Mouse (Mus musculus) forebrain, embryonic 15.5 days (tissue): Measurements from ENCODE around the gene 4930556J24Rik. TPM values are rescaled to one million over a fixed set of nuclear protein-coding genes. Genes with fewer than 3 reads are reported as not detected.

Experiments used
- ATAC-seq: fragments of 200-750 bp; cut with Nextera tagmentation; replicated peaks from 2 replicates; pipeline ENCODE4 v1.8.0; 2017; ENCODE audit warnings: mild to moderate bottlenecking, moderate TSS enrichment, moderate library complexity
- H3K27ac ChIP-seq: fragments of 300-500 bp; sonication (generic); replicated peaks from 2 replicates; pipeline ENCODE4 v1.5.1; 2015; ENCODE audit warnings: mild to moderate bottlenecking, inconsistent platforms
- H3K27me3 ChIP-seq: fragments of 300-500 bp; sonication (generic); 2 replicates; pipeline ENCODE4 v1.6.1; 2015; ENCODE audit warnings: inconsistent platforms
- H3K36me3 ChIP-seq: fragments of 300-500 bp; sonication (generic); 2 replicates; pipeline ENCODE4 v1.6.1; 2015; ENCODE audit warnings: mild to moderate bottlenecking, inconsistent platforms
- H3K4me1 ChIP-seq: fragments of 300-500 bp; sonication (generic); 2 replicates; pipeline ENCODE4 v1.6.1; 2015; ENCODE audit warnings: inconsistent platforms
- H3K4me2 ChIP-seq: fragments of 300-500 bp; sonication (generic); replicated peaks from 2 replicates; pipeline ENCODE4 v1.6.1; 2015; ENCODE audit warnings: mild to moderate bottlenecking, inconsistent platforms
- H3K4me3 ChIP-seq: fragments of 300-500 bp; sonication (generic); 2 replicates; pipeline ENCODE4 v1.5.1; 2015; ENCODE audit warnings: mild to moderate bottlenecking, inconsistent platforms
- H3K9ac ChIP-seq: fragments of 300-500 bp; sonication (generic); replicated peaks from 2 replicates; pipeline ENCODE4 v1.6.1; 2015; ENCODE audit warnings: mild to moderate bottlenecking, inconsistent platforms
- H3K9me3 ChIP-seq: fragments of 300-500 bp; sonication (generic); 2 replicates; pipeline ENCODE4 v1.6.1; 2016; ENCODE audit warnings: inconsistent platforms
- WGBS: fragments of 180-500 bp; shearing (Covaris S2); methylation state at CpG from one replicate; pipeline ENCODE4 v1.1.7; 2015; ENCODE audit warnings: mixed read lengths; 5-methylcytosine and 5-hydroxymethylcytosine counted together
- polyA plus RNA-seq: library from polyadenylated mRNA; unstranded; fragments of >200 nt; fragmentation: Nextera tagmentation; extraction: Ambion mirVana; gene quantifications from 2 replicates; pipeline ENCODE4 v1.2.1, GENCODE M21; 2015

Gene 4930556J24Rik
- polyA plus RNA-seq, 1 experiment from 2014 or later: not detected

- H3K27ac ChIP-seq: no peak overlapping the region
- no peaks in the 10 kb centered on the region for H3K9me3 ChIP-seq
- no peak for ATAC-seq
- H3K36me3 ChIP-seq: peaks cover 22% of the 10 kb centered on the region
- 85% methylated on average over 1 of the region's 1 CpGs for WGBS
- H3K9ac ChIP-seq: no peak overlapping the region
- H3K27me3 ChIP-seq: no peaks in the 10 kb centered on the region
- no peak overlapping the region for H3K4me3 ChIP-seq
- H3K4me1 ChIP-seq: peaks cover 25% of the 10 kb centered on the region
- no peak overlapping the region for H3K4me2 ChIP-seq
Observed at GRCm38 (mm10) chr11:3895933-3896332, 80.6 kb downstream of the 4930556J24Rik start.

- Histone ChIP-seq H3K27ac (peak overlapping the region; percentile 84), H3K9me3 (no peaks in the 10 kb centered on the region), H3K4me1 (peaks cover 24% of the 10 kb centered on the region), H3K36me3 (peaks cover 22% of the 10 kb centered on the region), H3K9ac (peak overlapping the region; percentile 71), H3K4me3 (peak overlapping the region; percentile 60), H3K27me3 (no peaks in the 10 kb centered on the region), H3K4me2 (peak overlapping the region; percentile 81)
- ATAC-seq: no peak
- 3% methylated on average over 10 of the region's 10 CpGs for WGBS
Observed at GRCm38 (mm10) chr11:3895458-3895857, 81.1 kb downstream of the 4930556J24Rik start.

- Histone ChIP-seq H3K27ac (peak within 1 kb of the TSS; percentile 84), H3K9ac (peak within 1 kb of the TSS; percentile 71), H3K4me1 (peaks cover 21% of the 10 kb centered on the region), H3K36me3 (peaks cover 22% of the 10 kb centered on the region), H3K4me3 (peak within 1 kb of the TSS; percentile 60), H3K9me3 (no peaks in the 10 kb centered on the region), H3K4me2 (peak within 1 kb of the TSS; percentile 81), H3K27me3 (no peaks in the 10 kb centered on the region)
- ATAC-seq: peak; percentile 98
- WGBS: 2% methylated on average over 46 of the region's 46 CpGs
Observed at GRCm38 (mm10) chr11:3894406-3895281, 81.9 kb downstream of the 4930556J24Rik start, which contains the start of the genes 4921536K21Rik and Dusp18. Gene 4921536K21Rik (minus strand): TSS chr11:3895098. Gene Dusp18 (plus strand): TSS chr11:3895240.

GRCm38 (mm10) chr11:3893970-3894369, 82.6 kb downstream of the 4930556J24Rik start:
- no peak overlapping the region for H3K9ac ChIP-seq
- no peaks in the 10 kb centered on the region for H3K9me3 ChIP-seq
- H3K27me3 ChIP-seq: no peaks in the 10 kb centered on the region
- H3K4me3 ChIP-seq: peak overlapping the region; percentile 60; the same call in 1 of the 2 replicates
- peaks cover 18% of the 10 kb centered on the region for H3K36me3 ChIP-seq
- no peak for ATAC-seq
- peak overlapping the region; percentile 81; the same call in 1 of the 2 replicates for H3K4me2 ChIP-seq
- peaks cover 18% of the 10 kb centered on the region for H3K4me1 ChIP-seq
- WGBS: 81% methylated on average over 6 of the region's 6 CpGs
- H3K27ac ChIP-seq: no peak overlapping the region

Other genes with a start within 250 kb of the 4930556J24Rik start
- gene Osbp2, start 112.9 kb downstream of the 4930556J24Rik start, polyA plus RNA-seq: 11.9 and 14.6 TPM in 2 replicates
- 0.57 and 0.61 TPM in 2 replicates for gene 4921536K21Rik, start 81.7 kb downstream of the 4930556J24Rik start, polyA plus RNA-seq
- 35.4 and 38.3 TPM in 2 replicates for gene Dusp18, start 81.5 kb downstream of the 4930556J24Rik start, polyA plus RNA-seq
- 13.2 and 13.7 TPM in 2 replicates for gene Slc35e4, start 62.1 kb downstream of the 4930556J24Rik start, polyA plus RNA-seq
- 14.1 and 15.3 TPM in 2 replicates for gene Tcn2, start 44.6 kb downstream of the 4930556J24Rik start, polyA plus RNA-seq
- gene Pes1, start 12.8 kb downstream of the 4930556J24Rik start, polyA plus RNA-seq: 70.5 and 71.6 TPM in 2 replicates
- gene Gal3st1, start 6.9 kb upstream of the 4930556J24Rik start, polyA plus RNA-seq: 1.5 and 2.0 TPM in 2 replicates
- not detected in 2 replicates for gene Sec14l4, start 54.7 kb upstream of the 4930556J24Rik start, polyA plus RNA-seq
- gene Sec14l3, start 88.1 kb upstream of the 4930556J24Rik start, polyA plus RNA-seq: 0.75 and 0.91 TPM in 2 replicates
- 7.3 and 7.7 TPM in 2 replicates for gene Mtfp1, start 118.7 kb upstream of the 4930556J24Rik start, polyA plus RNA-seq
- gene Sec14l2, start 146.6 kb upstream of the 4930556J24Rik start, polyA plus RNA-seq: 1.5 and 2.4 TPM in 2 replicates
- gene Rnf215, start 158.4 kb upstream of the 4930556J24Rik start, polyA plus RNA-seq: 47.2 and 49.7 TPM in 2 replicates
- gene Ccdc157, start 183.5 kb upstream of the 4930556J24Rik start, polyA plus RNA-seq: 6.7 and 6.9 TPM in 2 replicates
- 51.9 and 55.0 TPM in 2 replicates for gene Sf3a1, start 183.6 kb upstream of the 4930556J24Rik start, polyA plus RNA-seq
- 30.2 and 31.1 TPM in 2 replicates for gene Tbc1d10a, start 210.0 kb upstream of the 4930556J24Rik start, polyA plus RNA-seq
- gene Castor1, start 241.4 kb upstream of the 4930556J24Rik start, polyA plus RNA-seq: 1.4 and 1.5 TPM in 2 replicates